Mouse (Mus musculus) neutrophil, adult 5-6 weeks (primary cell): ENCODE results near the gene Tomm40l. TPM values are rescaled to one million over a fixed set of nuclear protein-coding genes. Genes with fewer than 3 reads are reported as not detected.
"Not testable (repeated sequence)": the region's sequence is repeated elsewhere in the genome, so short reads cannot be mapped to it uniquely, and the experiment has no call there.

Source experiments
- ATAC-seq: fragments of 151-379, 151-347 bp; 2 replicates; pipeline ENCODE4 v1.8.0; 2017; ENCODE audit warnings: mild to moderate bottlenecking, moderate TSS enrichment; ENCODE audit not compliant: insufficient number of reproducible peaks, poor library complexity, low FRiP score, severe bottlenecking; ENCODE audit errors: extremely low read depth
- total RNA-seq: library from RNA; stranded (forward); fragments of 200-1000 nt; gene quantifications from 2 replicates; pipeline ENCODE4 v1.2.3, GENCODE M21; 2017

Tomm40l gene
- total RNA-seq, 1 experiment from 2014 or later = 6.6 TPM

GRCm38 (mm10) chr1:171251594-171252324, 29.4 kb upstream of the Tomm40l start:
- no peak for ATAC-seq

- ATAC-seq = no peak
Observed at GRCm38 (mm10) chr1:171250680-171251593, 28.6 kb upstream of the Tomm40l start, which contains the start of gene Ndufs2. Gene Ndufs2, minus strand, starts transcription at chr1:171251388.

GRCm38 (mm10) chr1:171249913-171250600, 27.7 kb upstream of the Tomm40l start, which contains the start of gene Adamts4:
Gene Adamts4, plus strand, starts transcription at chr1:171250421.
- no peak for ATAC-seq

- no peak for ATAC-seq
Observed at GRCm38 (mm10) chr1:171248386-171249226, 26.3 kb upstream of the Tomm40l start.

GRCm38 (mm10) chr1:171247916-171248315, 25.6 kb upstream of the Tomm40l start:
- ATAC-seq = no peak

GRCm38 (mm10) chr1:171247453-171247841, 25.1 kb upstream of the Tomm40l start:
- ATAC-seq = no peak

GRCm38 (mm10) chr1:171246709-171247452, 24.6 kb upstream of the Tomm40l start:
- peak; percentile 98 for ATAC-seq

GRCm38 (mm10) chr1:171245353-171245752, 23.0 kb upstream of the Tomm40l start:
- no peak for ATAC-seq

GRCm38 (mm10) chr1:171241952-171242351, 19.6 kb upstream of the Tomm40l start:
- not testable (repeated sequence) for ATAC-seq

GRCm38 (mm10) chr1:171240911-171241310, 18.6 kb upstream of the Tomm40l start:
- ATAC-seq = no peak

- no peak for ATAC-seq
Observed at GRCm38 (mm10) chr1:171239992-171240744, 17.9 kb upstream of the Tomm40l start.

- ATAC-seq = peak; percentile 57; the same call in 1 of the 2 replicates
Observed at GRCm38 (mm10) chr1:171238463-171238862, 16.1 kb upstream of the Tomm40l start.

GRCm38 (mm10) chr1:171237438-171237837, 15.1 kb upstream of the Tomm40l start:
- no peak for ATAC-seq

- ATAC-seq = no peak
Observed at GRCm38 (mm10) chr1:171235791-171236190, 13.5 kb upstream of the Tomm40l start.

GRCm38 (mm10) chr1:171234538-171234937, 12.2 kb upstream of the Tomm40l start:
- no peak for ATAC-seq

- peak; percentile 86 for ATAC-seq
Observed at GRCm38 (mm10) chr1:171234126-171234525, 11.8 kb upstream of the Tomm40l start, which contains the start of gene Fcer1g. Gene Fcer1g, minus strand, starts transcription at chr1:171234365.
